Mouse (Mus musculus) v-Abl transformed pro-B cells (cell line): ENCODE data around the gene Thra.

Experiments
- in situ Hi-C, 2 experiments: fragments of 400-800 bp; cut with MboI; formaldehyde crosslinking; loops; one replicate each; pipeline ENCODE4 v1.15.1; 2025; ENCODE audit not compliant: unreplicated experiment in 2 of 2

Gene Thra

GRCm38 (mm10) chr11:98816706-98817239 is 76.3 kb downstream of the Thra start:
- in situ Hi-C loops: no loop called here
